Mouse (Mus musculus): Measurements from ENCODE around the gene Gm14226.

GRCm38 (mm10) chr2:155056076-155056578, 38.1 kb downstream of the Gm14226 start:
- TF ChIP-seq CTCF (IDR thresholded peaks at IDR 0.05; ENCODE audit: low read depth, low read length), result no peak
- no peak for TF ChIP-seq POLR2A (IDR thresholded peaks at IDR 0.05; ENCODE audit: insufficient read depth, low read length)

Measured in ES-Bruce4 (cell line).